Mouse (Mus musculus): Measurements from ENCODE around the gene Pcnx2.

Pcnx2 gene

GRCm38 (mm10) chr8:125897388-125897787, 729 bp downstream of the Pcnx2 start:
- no peak for DNase-seq

DNA sequence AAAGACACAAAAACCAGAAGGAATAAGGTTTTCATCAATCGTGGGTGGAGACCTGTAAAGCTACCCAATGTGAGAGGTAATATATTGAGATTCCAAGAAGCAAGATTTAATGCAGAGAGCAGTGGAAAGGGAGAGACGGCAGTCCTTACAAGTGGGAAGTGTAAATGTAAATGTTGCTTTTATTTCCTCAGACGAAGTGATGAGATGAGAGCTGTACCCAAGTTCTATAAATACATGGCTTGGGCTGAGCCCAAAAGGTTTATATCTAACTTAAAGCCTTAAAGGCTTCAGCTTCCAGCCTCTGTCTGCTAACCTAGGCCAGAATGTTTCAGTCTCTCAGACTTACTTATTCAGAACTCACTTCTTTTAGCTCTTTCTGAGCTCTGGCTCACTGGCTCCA, 8.2 kb downstream of the Pcnx2 start:
- DNase-seq = no peak

GRCm38 (mm10) chr8:125887549-125887948, 10.6 kb downstream of the Pcnx2 start:
- DNase-seq = peak; percentile 26 to 48

- DNase-seq = no peak
Observed at GRCm38 (mm10) chr8:125880447-125880846, 17.7 kb downstream of the Pcnx2 start.

GRCm38 (mm10) chr8:125873250-125873534, 24.9 kb downstream of the Pcnx2 start:
- DNase-seq = peak; percentile 17 to 51

DNA sequence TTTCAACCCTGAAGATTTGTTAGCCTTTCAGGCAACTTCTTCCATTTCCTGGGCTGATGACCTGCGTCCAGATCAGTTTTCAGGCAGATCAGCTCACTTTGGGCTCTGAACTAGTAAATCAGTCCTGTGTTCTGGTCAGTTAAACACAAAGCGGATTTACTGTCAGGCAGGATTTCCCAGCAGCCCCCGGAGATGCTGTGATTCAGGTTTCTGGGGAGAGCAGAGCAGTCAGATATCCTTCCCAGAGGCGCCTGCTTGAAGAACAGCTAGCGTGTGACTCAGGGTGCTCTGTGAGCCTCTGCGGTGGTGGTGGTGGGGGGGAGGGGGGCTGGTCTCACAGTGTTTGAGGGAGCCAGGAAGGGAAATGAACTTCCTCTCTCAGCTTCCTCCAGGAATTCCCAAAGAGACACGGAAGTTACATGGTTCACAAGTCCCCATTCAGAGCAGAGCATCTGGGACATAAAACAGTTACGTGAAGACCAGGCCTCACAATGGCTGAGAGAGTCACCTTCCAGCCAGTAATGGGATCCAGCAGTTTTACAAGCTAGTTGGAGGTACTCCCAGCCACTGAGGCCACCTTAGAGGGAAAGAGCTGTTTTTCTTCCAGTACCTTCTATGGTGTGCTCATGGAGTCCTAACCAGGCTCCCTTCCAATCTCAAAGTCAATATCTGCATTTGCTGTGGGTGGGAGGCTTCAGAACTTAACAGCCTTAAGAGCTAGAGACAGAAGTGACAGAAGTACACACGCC, 25.4 kb downstream of the Pcnx2 start:
- DNase-seq = peak in 1 of 2 experiments; percentile 16

DNA sequence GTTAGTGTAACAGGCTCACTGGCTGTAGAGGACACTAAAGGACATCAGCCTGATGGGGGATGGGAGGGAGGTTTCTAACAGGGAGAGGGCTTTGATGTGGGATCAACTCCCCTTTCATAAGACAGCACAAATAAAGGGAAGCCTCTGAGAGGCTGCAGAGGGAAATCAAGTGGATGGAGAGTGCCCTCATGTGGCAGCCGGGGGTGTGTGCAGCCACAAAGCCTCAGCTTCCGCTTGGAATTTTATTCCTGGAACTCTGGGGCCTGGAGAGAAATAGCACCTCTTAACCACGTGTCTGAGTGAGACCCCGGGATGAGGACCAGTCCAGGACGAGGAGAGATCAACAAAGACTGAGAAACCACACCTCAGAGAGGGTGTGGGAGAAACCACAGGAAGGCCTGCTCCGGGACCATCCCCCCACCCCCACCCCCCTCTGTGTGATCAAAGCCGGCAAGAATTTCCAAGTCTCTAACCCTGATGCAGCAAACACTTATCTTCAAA, 27.2 kb downstream of the Pcnx2 start:
- peak; percentile 42 to 79 for DNase-seq

DNA sequence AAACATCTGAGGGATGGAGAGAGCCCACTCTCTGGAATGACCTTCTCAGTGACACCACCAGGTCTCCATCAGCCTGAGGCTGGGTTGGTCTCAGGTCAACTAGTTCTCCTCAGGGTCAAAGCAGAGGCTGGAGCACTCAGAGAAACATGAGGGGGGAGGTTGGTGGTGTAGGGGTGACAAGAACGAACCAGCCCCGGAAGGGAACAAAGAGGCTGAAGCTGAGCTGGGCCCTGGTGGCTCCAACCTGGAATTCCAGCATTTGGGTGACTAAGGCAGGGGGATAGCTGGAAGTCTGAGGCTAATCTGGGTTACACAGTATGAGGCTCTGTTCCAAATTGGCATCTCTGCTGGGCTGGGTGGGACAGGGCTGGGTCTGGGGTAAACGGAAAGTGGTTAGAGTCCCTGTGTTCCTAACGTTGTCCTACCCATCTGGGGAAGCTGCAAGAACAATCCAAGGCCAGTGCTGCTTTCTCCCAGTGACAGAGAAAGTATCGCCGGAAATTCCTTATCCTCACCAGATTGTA, 27.9 kb downstream of the Pcnx2 start:
- no peak for DNase-seq

DNA sequence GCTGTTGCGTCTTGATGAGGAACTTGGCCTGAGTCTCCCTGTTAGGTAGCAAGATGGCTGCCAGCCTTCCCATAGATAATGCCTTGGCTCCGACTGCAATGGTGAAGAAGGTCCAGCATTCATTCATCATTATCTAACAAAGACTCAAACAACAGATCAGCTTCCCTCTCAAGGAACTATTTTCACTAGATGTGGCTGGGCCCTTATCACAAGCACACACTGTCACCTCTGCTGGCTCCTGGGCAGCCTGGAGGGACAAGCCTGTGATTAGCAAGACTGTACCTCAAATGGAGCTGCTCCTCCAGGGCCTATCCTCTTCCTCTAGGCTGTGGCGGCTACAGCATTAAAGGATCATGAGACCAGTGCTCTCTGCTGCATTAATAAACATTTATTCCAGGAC, 28.4 kb downstream of the Pcnx2 start:
- no peak for DNase-seq

GRCm38 (mm10) chr8:125868552-125868951, 29.6 kb downstream of the Pcnx2 start:
- no peak for DNase-seq

DNA sequence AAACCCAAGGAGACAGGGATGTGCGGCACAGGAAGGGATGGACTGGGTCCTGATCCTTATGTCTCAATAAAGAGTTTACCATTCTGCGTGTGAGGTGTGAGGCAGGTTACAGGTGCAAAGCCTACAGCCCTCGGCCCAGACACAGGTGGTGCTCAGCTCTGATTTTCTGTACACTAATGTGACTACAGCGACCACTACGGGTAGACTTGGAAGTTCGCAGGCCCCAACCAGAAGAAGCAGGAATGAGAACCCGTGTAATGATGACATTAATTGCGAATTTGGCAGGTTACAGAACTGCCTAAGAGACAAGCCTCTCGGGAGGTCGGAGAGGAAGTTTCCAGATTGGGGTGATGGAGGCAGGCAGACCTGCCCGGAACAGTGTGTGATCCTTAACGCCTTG, 32.0 kb downstream of the Pcnx2 start:
- DNase-seq = no peak

- peak; percentile 25 to 60 for DNase-seq
Observed at GRCm38 (mm10) chr8:125857251-125857650, 40.9 kb downstream of the Pcnx2 start.

GRCm38 (mm10) chr8:125856160-125856559, 42.0 kb downstream of the Pcnx2 start:
- no peak for DNase-seq

DNA sequence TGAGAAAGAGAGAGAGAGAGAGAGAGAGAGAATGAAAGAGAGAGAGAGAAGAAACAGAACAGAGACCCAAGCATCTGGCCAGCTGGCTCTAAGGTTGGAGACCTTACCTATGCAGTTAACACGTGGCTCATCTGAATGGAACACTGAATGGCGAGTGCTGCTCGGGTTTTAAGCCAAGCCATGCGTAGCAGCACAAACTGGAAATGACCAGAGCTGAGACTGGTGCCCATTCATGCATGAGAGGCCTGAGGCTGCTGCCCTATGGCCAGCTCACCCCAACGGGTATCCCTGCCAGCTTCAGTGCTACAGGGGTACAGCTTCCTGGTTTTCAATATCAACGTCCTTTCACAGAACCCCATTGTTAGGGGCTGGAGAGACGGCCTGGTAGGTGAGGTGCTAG, 43.7 kb downstream of the Pcnx2 start:
- peak; percentile 69 to 84 for DNase-seq

GRCm38 (mm10) chr8:125853300-125853699, 44.8 kb downstream of the Pcnx2 start:
- DNase-seq = peak; percentile 42 to 58

DNA sequence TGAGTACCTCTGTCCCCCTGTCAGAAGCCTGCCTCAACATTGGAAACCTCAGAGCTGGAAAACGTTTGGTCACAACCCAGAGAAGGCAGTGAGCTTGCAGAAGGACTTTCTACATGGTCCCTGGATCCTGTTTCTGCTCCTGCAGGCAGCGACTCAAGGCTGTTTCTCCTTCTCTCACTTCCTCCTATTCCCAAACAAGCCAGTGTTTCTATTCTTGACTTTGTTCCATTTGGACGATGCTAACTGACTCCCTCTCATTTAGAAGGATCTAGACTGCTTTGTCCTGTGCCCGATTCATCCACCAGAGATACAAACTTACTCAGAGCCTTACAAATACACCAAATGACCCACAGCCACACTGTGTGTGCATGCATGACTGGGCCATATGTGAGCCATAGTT, 48.9 kb downstream of the Pcnx2 start:
- DNase-seq = no peak

- no peak for DNase-seq
Observed at GRCm38 (mm10) chr8:125847842-125848241, 50.3 kb downstream of the Pcnx2 start.

- no peak for DNase-seq
Observed at GRCm38 (mm10) chr8:125845281-125845680, 52.8 kb downstream of the Pcnx2 start.

GRCm38 (mm10) chr8:125843122-125843836, 54.8 kb downstream of the Pcnx2 start:
- no peak for DNase-seq

DNA sequence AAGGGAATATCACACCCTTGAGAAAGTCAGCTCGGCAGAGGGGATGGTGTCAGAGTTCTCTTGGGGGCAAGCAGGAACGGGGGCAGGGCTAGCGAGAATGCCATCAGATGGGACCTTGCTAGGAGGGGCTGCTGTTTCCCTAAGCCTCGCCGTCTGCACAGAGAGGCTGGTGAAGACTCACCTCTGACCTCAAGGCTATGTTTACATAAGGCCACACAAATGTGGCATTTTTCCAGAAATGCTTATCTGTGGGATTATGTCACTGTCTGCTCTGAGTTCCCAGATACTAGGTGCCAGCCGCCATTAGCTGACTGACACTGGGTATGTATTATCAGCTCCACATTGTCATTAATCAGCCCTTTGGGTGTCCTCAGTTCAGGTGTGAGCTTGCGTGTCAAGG, 56.0 kb downstream of the Pcnx2 start:
- no peak for DNase-seq

DNA sequence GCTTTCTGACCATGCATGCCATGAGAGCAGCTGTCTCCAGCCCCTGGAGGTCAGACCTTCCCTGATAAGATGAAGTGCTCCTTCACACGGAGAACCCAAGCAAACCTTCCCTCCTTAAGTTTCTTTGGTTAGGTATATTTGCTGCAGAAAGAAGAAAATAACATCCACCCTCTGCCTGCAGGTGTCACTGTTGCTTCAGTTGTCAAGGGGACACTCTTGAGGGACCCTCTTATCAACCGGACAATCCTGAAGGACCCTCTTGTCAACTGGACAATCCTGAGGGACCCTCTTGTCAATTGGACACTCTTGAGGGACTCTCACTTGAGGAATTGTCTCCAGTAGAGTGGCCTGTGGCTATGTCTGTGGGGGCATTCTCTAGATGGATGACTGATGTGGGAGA, 73.4 kb downstream of the Pcnx2 start:
- peak in 1 of 2 experiments; percentile 34 for DNase-seq

DNA sequence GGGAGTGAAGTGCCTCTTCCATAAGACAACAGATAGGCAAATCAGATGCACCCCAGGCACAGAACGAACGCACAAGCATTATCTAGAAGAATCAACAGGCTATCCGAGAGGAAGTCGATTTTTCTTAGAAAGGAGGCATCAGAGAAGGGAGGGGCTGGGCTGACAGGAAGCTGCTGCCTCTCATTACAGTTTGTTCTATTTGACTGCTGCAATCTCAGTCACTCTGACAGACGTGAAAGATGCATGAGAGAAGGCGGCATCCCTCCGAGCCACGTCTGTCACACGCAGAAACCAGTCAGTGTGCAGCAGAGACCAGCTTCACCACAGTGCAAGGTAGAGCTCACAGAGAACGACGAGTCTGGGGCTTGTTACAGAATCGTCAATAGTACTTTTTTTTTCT, 74.4 kb downstream of the Pcnx2 start:
- DNase-seq = no peak

DNA sequence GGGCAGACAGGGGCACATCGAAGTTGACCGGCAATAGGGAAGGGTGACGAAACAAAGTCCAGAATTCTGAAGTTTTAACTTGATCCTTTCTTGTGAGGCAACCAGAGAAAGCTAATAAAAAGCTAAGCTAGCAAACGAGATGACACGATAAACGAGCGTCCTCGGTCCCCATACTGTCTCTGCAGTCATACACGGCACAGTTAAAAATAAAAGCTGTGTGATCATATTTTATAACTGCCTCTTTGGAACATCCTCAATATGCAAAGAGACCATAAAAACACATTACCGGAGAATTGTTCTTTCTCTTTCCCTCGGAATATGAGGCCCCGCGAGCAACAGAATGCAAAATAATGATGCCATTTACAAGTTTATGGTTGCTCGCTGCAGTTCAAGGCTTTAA, 76.1 kb downstream of the Pcnx2 start:
- DNase-seq = no peak

GRCm38 (mm10) chr8:125819797-125820196, 78.3 kb downstream of the Pcnx2 start:
- DNase-seq = no peak

All from kidney, postnatal 36 days (tissue).